Mouse (Mus musculus) stomach, postnatal 0 days (tissue): ENCODE measurements at regions not wholly inside any gene's neighbourhood (a gene's known extent, or its start where the extent isn't known, plus 50 kb on each side); places are given as distances from the start of the nearest gene placed in this dataset.

Experiments used
- CTCF ChIP-seq: IDR thresholded peaks from 2 replicates; pipeline ENCODE4 v1.5.1; 2016; ENCODE audit warnings: antibody characterized with exemption, low read depth, mild to moderate bottlenecking, moderate library complexity
- EP300 ChIP-seq: optimal IDR thresholded peaks from 2 replicates; pipeline ENCODE3; 2016; ENCODE audit warnings: antibody characterized with exemption

DNA sequence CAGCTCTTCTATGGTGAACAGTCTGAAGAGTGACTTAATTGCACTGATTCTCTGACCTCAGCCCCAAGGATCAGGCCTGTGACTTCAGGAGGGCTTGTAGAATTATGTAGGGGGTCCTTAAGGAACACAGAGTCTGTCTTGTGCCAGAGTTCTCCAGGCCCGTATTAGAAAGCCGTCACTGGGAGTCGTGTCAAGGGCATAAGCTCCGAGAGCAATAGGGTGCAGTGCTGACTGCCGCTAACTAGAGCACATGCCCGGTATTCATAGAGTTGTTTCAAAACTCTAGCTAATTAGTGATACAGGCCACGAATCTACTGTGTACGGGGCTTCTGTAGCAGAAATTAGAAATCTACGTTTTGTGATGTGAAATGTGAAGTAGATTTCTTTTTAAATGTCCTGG, 179.7 kb upstream of the N4bp1 start:
- no peak for TF ChIP-seq CTCF
- TF ChIP-seq EP300 = no peak
